Mouse (Mus musculus) hindbrain, embryonic 11.5 days (tissue): Measurements from ENCODE around the gene Acot2. TPM values are rescaled to one million over a fixed set of nuclear protein-coding genes. Genes with fewer than 3 reads are reported as not detected.
"Not testable (repeated sequence)": the region's sequence is repeated elsewhere in the genome, so short reads cannot be mapped to it uniquely, and the experiment has no call there.

Source experiments
- ATAC-seq: fragments of 200-750 bp; cut with Nextera tagmentation; 2 replicates; pipeline ENCODE4 v1.8.0; 2017; ENCODE audit warnings: mild to moderate bottlenecking, moderate TSS enrichment, moderate library complexity; ENCODE audit not compliant: low FRiP score
- DNase-seq: peaks from one replicate; pipeline ENCODE4 v3.0.0-alpha.2; 2015; ENCODE audit warnings: low spot score
- H3K27ac ChIP-seq: fragments of 300-500 bp; sonication (generic); 2 replicates; pipeline ENCODE4 v1.5.1; 2014; ENCODE audit warnings: mild to moderate bottlenecking, low read depth, low read length
- H3K27me3 ChIP-seq: fragments of 300-500 bp; sonication (generic); 2 replicates; pipeline ENCODE4 v1.6.1; 2014; ENCODE audit warnings: mild to moderate bottlenecking, low read length, moderate library complexity, mixed read lengths; ENCODE audit not compliant: control insufficient read depth, insufficient read depth
- H3K36me3 ChIP-seq: fragments of 300-500 bp; sonication (generic); 2 replicates; pipeline ENCODE4 v1.6.1; 2014; ENCODE audit warnings: mild to moderate bottlenecking, low read length, moderate library complexity, mixed read lengths; ENCODE audit not compliant: control insufficient read depth, insufficient read depth
- H3K4me1 ChIP-seq: fragments of 300-500 bp; sonication (generic); replicated peaks from 2 replicates; pipeline ENCODE4 v1.6.1; 2014; ENCODE audit warnings: low read length, mixed read lengths; ENCODE audit not compliant: control insufficient read depth, insufficient read depth
- H3K4me2 ChIP-seq: fragments of 300-500 bp; sonication (generic); replicated peaks from 2 replicates; pipeline ENCODE4 v1.6.1; 2014; ENCODE audit warnings: mild to moderate bottlenecking, low read depth, low read length
- H3K4me3 ChIP-seq: fragments of 300-500 bp; sonication (generic); 2 replicates; pipeline ENCODE4 v1.5.1; 2014; ENCODE audit warnings: low read depth, low read length
- H3K9ac ChIP-seq: fragments of 300-500 bp; sonication (generic); 2 replicates; pipeline ENCODE4 v1.6.1; 2014; ENCODE audit warnings: low read depth, low read length
- H3K9me3 ChIP-seq: fragments of 300-500 bp; sonication (generic); 2 replicates; pipeline ENCODE4 v1.6.1; 2016; ENCODE audit warnings: low read length; ENCODE audit not compliant: control insufficient read depth
- WGBS: fragments of 180-500 bp; shearing (Covaris S2); extraction: QIAGEN DNeasy Blood & Tissue Kit; methylation state at CpG from one replicate; pipeline ENCODE4 v1.1.7; 2014; 5-methylcytosine and 5-hydroxymethylcytosine counted together
- polyA plus RNA-seq: library from polyadenylated mRNA; unstranded; fragments of >200 nt; fragmentation: Nextera tagmentation; extraction: Ambion mirVana; gene quantifications from 2 replicates; pipeline ENCODE4 v1.2.1, GENCODE M21; 2014

The Acot2 gene
- polyA plus RNA-seq, 1 experiment from 2014 or later: 15.7 TPM

DNA sequence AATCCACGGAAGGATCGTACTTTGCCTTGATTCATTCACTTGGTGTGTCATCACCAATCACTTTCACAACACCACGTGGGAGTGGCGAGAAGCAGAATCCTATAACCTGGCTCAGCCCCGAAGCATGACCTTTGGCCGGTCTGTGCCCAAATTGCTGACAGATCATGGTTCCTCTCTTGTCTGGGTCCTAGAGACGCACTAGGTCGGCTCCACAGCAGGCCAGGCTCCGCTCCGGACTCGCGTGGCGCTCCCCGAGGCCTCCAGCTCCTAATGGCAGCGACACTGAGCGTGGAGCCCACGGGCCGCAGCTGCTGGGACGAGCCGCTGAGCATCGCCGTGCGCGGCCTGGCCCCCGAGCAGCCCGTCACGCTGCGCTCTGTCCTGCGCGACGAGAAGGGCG is 50.6 kb downstream of the Acot2 start, which contains the start of gene Acot4:
Gene Acot4, plus strand, starts transcription at position 139 of the 400 bp plus-strand sequence.
- not testable (repeated sequence) for H3K27ac ChIP-seq

DNA sequence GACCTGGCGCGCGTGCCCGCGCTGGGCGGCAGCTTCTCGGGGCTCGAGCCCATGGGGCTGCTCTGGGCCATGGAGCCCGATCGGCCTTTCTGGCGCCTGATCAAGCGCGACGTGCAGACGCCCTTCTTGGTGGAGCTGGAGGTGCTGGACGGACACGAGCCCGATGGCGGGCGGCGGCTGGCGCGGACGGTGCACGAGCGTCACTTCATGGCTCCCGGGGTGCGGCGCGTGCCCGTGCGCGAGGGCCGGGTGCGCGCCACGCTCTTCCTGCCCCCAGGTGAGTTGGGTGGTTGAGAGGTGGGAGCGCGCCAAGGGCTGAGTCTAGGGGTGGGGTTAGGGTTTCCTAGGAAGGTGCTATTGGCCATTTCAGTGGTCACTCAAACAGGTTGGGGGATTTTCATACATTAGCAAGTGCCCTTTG is 51.0 kb downstream of the Acot2 start, which contains the start of gene Gm49366:
Gene Gm49366, plus strand, starts transcription at position 245 of the 421 bp plus-strand sequence.
- Histone ChIP-seq H3K4me3 (peak within 1 kb of the TSS; percentile 37), H3K9ac (peak within 1 kb of the TSS; percentile 42; the same call in 1 of the 2 replicates), H3K4me2 (peak within 1 kb of the TSS; percentile 51)
- not testable (repeated sequence) for H3K27me3 ChIP-seq, H3K4me1 ChIP-seq, H3K27ac ChIP-seq, ATAC-seq, H3K9me3 ChIP-seq, H3K36me3 ChIP-seq
- peak; percentile 39 for DNase-seq
- 5% methylated on average over 39 of the region's 39 CpGs for WGBS

More for the DNA sequence above, 50.6 kb downstream of the Acot2 start, which contains the start of gene Acot4:
- peak; percentile 44 for DNase-seq
- not testable (repeated sequence) for H3K36me3 ChIP-seq, ATAC-seq, H3K27me3 ChIP-seq, H3K9me3 ChIP-seq, H3K4me1 ChIP-seq
- Histone ChIP-seq H3K4me3 (peak within 1 kb of the TSS; percentile 37), H3K9ac (peak within 1 kb of the TSS; percentile 42; the same call in 1 of the 2 replicates), H3K4me2 (peak within 1 kb of the TSS; percentile 51)
- WGBS: 12% methylated on average over 32 of the region's 32 CpGs

DNA sequence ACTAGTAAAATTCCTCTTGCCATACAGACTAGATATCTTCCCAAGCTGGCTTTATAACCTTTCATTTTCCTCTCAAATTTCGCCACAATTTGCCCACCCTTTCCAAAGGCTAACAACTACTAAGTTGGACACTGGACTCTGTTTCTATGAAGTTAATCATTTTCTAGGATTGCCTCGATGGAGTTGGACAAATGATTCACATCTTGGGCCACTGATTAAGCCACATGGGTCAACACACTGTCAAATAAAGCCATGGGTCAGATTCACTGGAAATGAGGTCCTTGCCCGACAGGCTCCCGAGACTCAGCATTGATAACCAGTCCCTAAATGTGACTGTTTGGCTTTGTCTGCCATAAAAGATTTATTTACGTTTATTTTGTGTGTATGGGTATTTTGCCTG is 54.6 kb downstream of the Acot2 start:
- ATAC-seq (no peak), DNase-seq (no peak)
- Histone ChIP-seq H3K9me3 (no peaks in the 10 kb centered on the region; the same call in 1 of the 2 replicates), H3K9ac (no peak overlapping the region), H3K4me2 (no peak overlapping the region), H3K27ac (no peak overlapping the region), H3K27me3 (no peaks in the 10 kb centered on the region), H3K36me3 (no peaks in the 10 kb centered on the region), H3K4me3 (no peak overlapping the region), H3K4me1 (no peaks in the 10 kb centered on the region)
- 92% methylated on average over 5 of the region's 5 CpGs for WGBS

Other genes starting within 250 kb of the Acot2 start
- 0.04 and 0.11 TPM in 2 replicates for gene Papln, start 224.2 kb upstream of the Acot2 start, polyA plus RNA-seq
- gene Numb, start 65.9 kb upstream of the Acot2 start, polyA plus RNA-seq: 27.5 and 31.0 TPM in 2 replicates
- gene Riox1, start 37.3 kb upstream of the Acot2 start, polyA plus RNA-seq: 14.9 and 15.0 TPM in 2 replicates
- 0.08 TPM in 1 of 2 replicates, not detected in the other for gene Heatr4, start 3.0 kb upstream of the Acot2 start, polyA plus RNA-seq
- 45.5 and 49.5 TPM in 2 replicates for gene Acot1, start 21.6 kb downstream of the Acot2 start, polyA plus RNA-seq
- gene Acot4, start 50.5 kb downstream of the Acot2 start, polyA plus RNA-seq: 0.14 and 0.63 TPM in 2 replicates
- gene Gm49366, start 51.1 kb downstream of the Acot2 start, polyA plus RNA-seq: not detected in 2 replicates
- 0.37 and 0.47 TPM in 2 replicates for gene Acot3, start 64.3 kb downstream of the Acot2 start, polyA plus RNA-seq
- not detected in 2 replicates for gene Acot5, start 81.5 kb downstream of the Acot2 start, polyA plus RNA-seq
- gene Acot6, start 112.8 kb downstream of the Acot2 start, polyA plus RNA-seq: 0.76 and 0.91 TPM in 2 replicates
- 4.8 and 6.3 TPM in 2 replicates for gene Dnal1, start 126.5 kb downstream of the Acot2 start, polyA plus RNA-seq
- gene Pnma1, start 160.6 kb downstream of the Acot2 start, polyA plus RNA-seq: 2.4 and 2.6 TPM in 2 replicates
- gene Elmsan1, start 231.0 kb downstream of the Acot2 start, polyA plus RNA-seq: 4.2 and 6.1 TPM in 2 replicates